29 mouse cellular contexts compared by ENCODE assay signal in the genomic region with DNA sequence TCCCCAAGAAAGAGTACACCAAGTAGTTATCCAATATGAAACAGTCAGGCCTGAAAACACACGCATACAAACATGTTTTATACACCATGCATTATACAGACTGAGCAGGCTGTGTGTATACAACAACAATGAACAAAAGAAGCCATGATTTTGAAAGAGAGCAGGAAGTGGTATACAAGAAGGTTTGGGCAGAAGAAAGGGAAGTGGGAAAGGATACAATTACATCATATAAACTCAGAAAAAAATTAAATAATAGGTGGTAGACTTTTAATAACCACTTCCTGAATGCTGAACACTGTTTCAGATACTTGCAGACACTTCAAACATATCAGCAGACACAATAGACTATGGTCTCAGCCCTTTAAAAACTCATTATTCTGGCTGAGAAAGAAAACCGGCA. TPM values are rescaled to one million over a fixed set of nuclear protein-coding genes. Genes with fewer than 3 reads are reported as not detected.
DNase-seq lines count a peak whose midpoint lies in the region; ATAC-seq lines count a peak whose summit lies in the region.
"Had no signal": no experiment of that assay in that cellular context is flagged by ENCODE, and none has a peak within 500 bp of the region (broad histone marks: within the 10 kb centered on the region; RNA-seq: fewer than 3 reads in every experiment).

No protein-coding gene starts in this region.

- H3K27me3 ChIP-seq in limb, embryonic 10.5 days (ENCODE audit: low read depth, poor library complexity, severe bottlenecking) = no peaks in the 10 kb centered on the region
- H3K27me3 ChIP-seq: CH12.LX; embryonic facial prominence, embryonic 13.5 days; embryonic facial prominence, embryonic 15.5 days; forebrain, embryonic 12.5 days had no signal

- no peak for DNase-seq in gastrocnemius, postnatal 14 days
- no peak for DNase-seq in limb, embryonic 10.5 days (ENCODE audit: low spot score)
- DNase-seq in right cerebral cortex, adult 18-20 months = no peak
- DNase-seq: adrenal gland, adult 8-10 months; adrenal gland, postnatal 14 days; adrenal gland, postnatal 36 days; B cell, adult 2 months; cerebellum, adult 11-12 months; cerebellum, adult 2 months; cerebellum, adult 9-10 months; cerebellum, postnatal 10 days; cerebellum, postnatal 25 days; embryo, embryonic 11 days had no signal

- no peak overlapping the region for H3K27ac ChIP-seq in limb, embryonic 10.5 days
- H3K27ac ChIP-seq: embryonic facial prominence, embryonic 13.5 days; embryonic facial prominence, embryonic 15.5 days; forebrain, embryonic 10.5 days; forebrain, embryonic 12.5 days had no signal

- H3K4me3 ChIP-seq in limb, embryonic 10.5 days = no peak overlapping the region
- H3K4me3 ChIP-seq: embryonic facial prominence, embryonic 13.5 days; embryonic facial prominence, embryonic 15.5 days; erythroblast, embryonic 14.5 days; forebrain, embryonic 10.5 days; forebrain, embryonic 12.5 days had no signal

- no peaks in the 10 kb centered on the region for H3K9me3 ChIP-seq in limb, embryonic 10.5 days (replicated peaks)
- H3K9me3 ChIP-seq: embryonic facial prominence, embryonic 13.5 days; embryonic facial prominence, embryonic 15.5 days; forebrain, embryonic 10.5 days; forebrain, embryonic 12.5 days; G1E had no signal

- intact Hi-C loops in gastrocnemius, postnatal 14 days (cut with DNase I; ENCODE audit: low total_unique reads) = no loop called here

- H3K36me3 ChIP-seq in limb, embryonic 10.5 days = no peaks in the 10 kb centered on the region
- H3K36me3 ChIP-seq: embryonic facial prominence, embryonic 13.5 days; embryonic facial prominence, embryonic 15.5 days; forebrain, embryonic 10.5 days; forebrain, embryonic 12.5 days; G1E had no signal

- peaks cover 7% of the 10 kb centered on the region for H3K4me1 ChIP-seq in limb, embryonic 10.5 days

- ATAC-seq in common myeloid progenitor, adult 5-6 weeks (replicated peaks; ENCODE audit: low read depth, poor library complexity, severe bottlenecking) = peak; percentile 35
- peak; percentile 13 to 22; a peak in 1 of 4 replicates for ATAC-seq in hematopoietic stem cell, adult 5-6 weeks (replicated peaks in 1 of 2; ENCODE audit: insufficient read depth in 1 of 2, low FRiP score in 2 of 2, low TSS enrichment in 1 of 2, low read depth in 1 of 2, poor library complexity in 2 of 2, severe bottlenecking in 2 of 2)
- ATAC-seq in megakaryocyte progenitor cell, adult 5-6 weeks (replicated peaks; ENCODE audit: poor library complexity) = peak; percentile 66
- ATAC-seq: activated CD4-positive, CD25-positive, alpha-beta regulatory T cell, adult 4 months; CD4-positive, CD25-positive, alpha-beta regulatory T cell, adult 4 months; forebrain, embryonic 14.5 days; forebrain, embryonic 16.5 days; Patski had no signal

- 90% methylated on average over 2 of the region's 2 CpGs for WGBS in limb, embryonic 10.5 days

RNA-seq across cellular contexts. Expression of gene Glb1l2, which starts 2.5 kb away (rescaled TPM):
- 0.39 TPM in 1 of 2 replicates, not detected in the other for total RNA-seq in common myeloid progenitor, adult 5-6 weeks (2017)
- total RNA-seq in hematopoietic stem cell, adult 5-6 weeks (2017) = 1.0 TPM in 1 of 2 replicates, not detected in the other
- total RNA-seq in megakaryocyte progenitor cell, adult 5-6 weeks (2015) = 0.17 and 0.44 TPM in 2 replicates
- 0.10 TPM in 1 of 2 replicates, not detected in the other for total RNA-seq in megakaryocyte progenitor cell, adult 5-6 weeks (2017)
- total RNA-seq in gastrocnemius, postnatal 14 days (2021) = 10 to 100 TPM in 1 of 2 experiments, 1 to 10 TPM in 1; 1.7 to 12.3 TPM
- polyA plus RNA-seq in limb, embryonic 10.5 days (2016; fragmentation: Nextera tagmentation; extraction: Ambion mirVana) = 3.6 and 4.6 TPM in 2 replicates
- total RNA-seq: CH12.LX had no signal
- polyA plus RNA-seq: activated CD4-positive, CD25-positive, alpha-beta regulatory T cell, adult 4 months; CD4-positive, CD25-positive, alpha-beta regulatory T cell, adult 4 months; erythroblast, embryonic 14.5 days; G1E had no signal

RNA-seq across cellular contexts. Expression of gene Glb1l3, which starts 52.0 kb away (rescaled TPM):
- total RNA-seq in common myeloid progenitor, adult 5-6 weeks (2017) = not detected in 2 replicates
- total RNA-seq in hematopoietic stem cell, adult 5-6 weeks (2017) = not detected in 2 replicates
- not detected in 2 replicates for total RNA-seq in megakaryocyte progenitor cell, adult 5-6 weeks (2015)
- total RNA-seq in megakaryocyte progenitor cell, adult 5-6 weeks (2017) = not detected in 2 replicates
- not detected for total RNA-seq in gastrocnemius, postnatal 14 days (2021)
- not detected in 2 replicates for polyA plus RNA-seq in limb, embryonic 10.5 days (2016; fragmentation: Nextera tagmentation; extraction: Ambion mirVana)
- total RNA-seq: CH12.LX, G1E had no signal
- polyA plus RNA-seq: activated CD4-positive, CD25-positive, alpha-beta regulatory T cell, adult 4 months; CD4-positive, CD25-positive, alpha-beta regulatory T cell, adult 4 months; embryonic facial prominence, embryonic 11.5 days; embryonic facial prominence, embryonic 13.5 days; embryonic facial prominence, embryonic 15.5 days; erythroblast, embryonic 14.5 days; forebrain, embryonic 10.5 days; forebrain, embryonic 12.5 days; forebrain, embryonic 14.5 days; forebrain, embryonic 16.5 days; G1E; Patski had no signal
